Mouse (Mus musculus): Measurements from ENCODE around the gene Clpsl2.
A peak's percentile ranks its signal among the peaks of the same experiment; 100 is the strongest.

Gene Clpsl2

DNA sequence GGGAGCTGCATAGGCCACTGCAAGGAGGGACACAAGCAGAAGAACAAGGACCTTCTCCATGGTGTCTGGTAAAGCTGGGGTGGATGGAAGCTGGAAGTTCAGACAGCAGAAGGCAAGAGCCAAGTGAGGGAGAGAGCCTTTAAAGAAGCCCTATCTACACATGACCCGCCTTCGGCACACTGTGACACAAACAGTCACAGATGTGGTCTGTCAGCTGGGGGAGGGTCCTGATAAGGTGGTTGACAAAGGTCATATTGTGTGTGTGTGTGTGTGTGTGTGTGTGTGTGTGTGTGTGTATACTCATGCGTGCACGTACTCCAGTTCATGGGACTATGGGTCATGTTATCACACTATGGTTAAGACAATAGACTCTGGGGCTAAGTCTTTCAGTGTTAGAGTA lies 11.4 kb downstream of the Clpsl2 start, which contains the start of gene Clps:
TSS of gene Clps (minus strand) at position 169 of the 400 bp plus-strand sequence.
- no peak for DNase-seq

DNA sequence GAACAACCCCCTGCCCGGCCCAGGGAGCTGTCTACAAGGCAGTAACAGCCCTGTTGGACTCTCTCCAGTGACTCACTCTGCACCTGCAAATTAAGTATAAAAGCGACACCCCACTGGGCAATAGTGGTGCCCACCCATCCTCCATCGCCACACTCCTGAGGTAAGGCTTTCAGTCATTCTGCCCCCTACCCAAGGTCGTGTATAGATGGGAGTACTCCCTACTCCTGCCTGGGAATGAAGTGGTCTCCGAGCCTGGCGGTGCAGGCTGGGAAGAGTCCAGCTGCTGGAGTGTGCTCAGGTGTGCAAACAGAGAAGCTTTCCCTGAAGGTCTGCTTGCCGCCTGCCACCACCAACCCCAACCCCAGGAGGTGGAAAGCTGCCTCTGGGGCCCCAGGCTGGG lies 12.4 kb downstream of the Clpsl2 start:
- no peak for DNase-seq

DNA sequence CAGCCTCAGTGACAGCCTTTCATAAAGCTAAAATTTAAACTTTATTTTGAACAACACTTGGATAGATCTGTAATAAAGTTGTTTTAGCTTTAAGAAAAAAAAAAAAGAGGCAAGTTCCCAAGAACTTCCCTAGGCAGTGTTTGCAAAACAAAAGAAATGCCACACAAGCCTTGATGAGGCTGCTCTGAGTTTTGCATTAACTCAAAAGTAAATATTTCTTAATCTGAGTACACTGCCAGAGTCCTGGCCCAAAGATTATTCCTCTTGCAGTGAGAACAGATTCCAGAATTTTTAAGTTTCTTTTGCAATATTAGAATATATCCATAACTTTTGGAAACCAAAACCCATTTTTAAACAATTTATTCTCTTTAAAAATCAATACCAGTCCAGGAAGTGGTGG lies 16.0 kb downstream of the Clpsl2 start:
- no peak for DNase-seq

DNA sequence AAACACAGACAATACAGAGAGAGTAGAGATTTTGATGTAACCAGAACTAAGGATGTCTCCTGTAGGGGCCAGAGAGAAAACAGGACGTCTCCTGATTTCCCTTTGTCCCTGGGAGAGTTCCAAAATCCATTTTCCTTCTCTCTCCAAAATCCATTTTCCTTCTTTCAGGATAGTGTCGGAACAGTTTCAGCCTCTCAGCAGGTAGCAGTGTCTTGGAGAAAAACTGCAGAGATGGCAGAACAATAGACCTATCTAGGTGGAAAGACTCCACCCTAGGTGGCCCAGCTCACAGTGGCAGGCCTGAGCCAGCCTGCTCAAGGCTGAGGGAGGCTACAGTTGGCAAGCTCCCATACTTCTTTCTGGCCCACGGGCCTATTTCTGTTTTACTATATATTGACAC lies 18.3 kb downstream of the Clpsl2 start:
- DNase-seq, result no peak

DNA sequence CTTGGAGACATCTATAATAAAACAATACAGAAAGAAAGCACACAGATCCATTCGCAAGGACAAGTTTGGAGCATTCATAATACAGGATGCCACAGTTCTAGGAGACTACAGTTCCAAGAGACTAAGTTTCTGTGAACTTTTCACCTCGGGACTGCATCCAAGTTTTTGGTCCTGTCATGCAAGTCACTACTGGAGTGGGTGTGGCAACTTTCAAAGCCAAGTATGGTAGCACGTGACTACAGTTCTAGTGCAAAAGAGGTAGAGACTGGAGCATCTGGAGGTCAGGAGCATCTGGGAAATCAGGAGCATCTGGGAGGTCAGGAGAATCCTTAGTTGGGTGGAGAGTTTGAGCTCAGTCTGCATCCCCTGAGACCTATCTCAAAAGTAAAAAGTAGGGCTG lies 22.7 kb downstream of the Clpsl2 start:
- no peak for DNase-seq

DNA sequence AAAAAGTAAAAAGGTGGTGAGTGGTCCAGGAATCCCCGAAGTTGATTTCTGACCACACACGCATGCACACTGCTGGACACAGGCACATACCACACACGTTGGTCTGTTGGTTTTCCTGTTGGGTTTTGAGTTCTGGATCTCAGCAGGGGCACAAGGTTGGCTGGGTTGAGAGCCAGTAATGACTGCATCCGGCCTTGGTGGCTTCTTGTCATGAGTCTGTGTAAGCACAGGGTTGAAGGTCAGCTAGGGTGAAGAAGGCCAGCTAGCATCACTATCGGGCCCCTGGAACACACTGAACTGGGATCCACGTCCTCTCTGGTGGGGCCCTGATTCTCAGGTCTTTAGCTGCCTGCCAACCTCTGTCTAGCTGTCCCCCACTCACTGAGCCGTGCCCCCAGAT lies 23.3 kb downstream of the Clpsl2 start:
- DNase-seq, result no peak

DNA sequence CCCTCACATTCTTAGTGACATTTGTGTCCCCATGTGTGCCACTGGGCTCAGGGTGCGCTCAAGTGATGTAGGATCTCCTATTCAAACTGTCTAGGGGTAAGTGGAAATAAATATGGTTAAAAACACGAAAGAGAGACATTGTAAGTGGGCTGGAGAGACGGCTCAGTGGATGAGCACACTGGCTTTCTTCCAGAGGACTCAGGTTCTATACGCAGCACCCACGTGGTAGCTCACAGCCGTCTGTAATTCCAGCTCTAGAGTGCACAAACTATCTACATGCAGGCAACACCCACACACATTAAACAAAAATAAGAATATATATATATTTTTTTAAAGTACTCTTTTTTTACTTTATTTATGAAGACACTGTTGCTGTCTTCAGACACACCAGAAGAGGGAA lies 23.7 kb downstream of the Clpsl2 start:
- no peak for DNase-seq

DNA sequence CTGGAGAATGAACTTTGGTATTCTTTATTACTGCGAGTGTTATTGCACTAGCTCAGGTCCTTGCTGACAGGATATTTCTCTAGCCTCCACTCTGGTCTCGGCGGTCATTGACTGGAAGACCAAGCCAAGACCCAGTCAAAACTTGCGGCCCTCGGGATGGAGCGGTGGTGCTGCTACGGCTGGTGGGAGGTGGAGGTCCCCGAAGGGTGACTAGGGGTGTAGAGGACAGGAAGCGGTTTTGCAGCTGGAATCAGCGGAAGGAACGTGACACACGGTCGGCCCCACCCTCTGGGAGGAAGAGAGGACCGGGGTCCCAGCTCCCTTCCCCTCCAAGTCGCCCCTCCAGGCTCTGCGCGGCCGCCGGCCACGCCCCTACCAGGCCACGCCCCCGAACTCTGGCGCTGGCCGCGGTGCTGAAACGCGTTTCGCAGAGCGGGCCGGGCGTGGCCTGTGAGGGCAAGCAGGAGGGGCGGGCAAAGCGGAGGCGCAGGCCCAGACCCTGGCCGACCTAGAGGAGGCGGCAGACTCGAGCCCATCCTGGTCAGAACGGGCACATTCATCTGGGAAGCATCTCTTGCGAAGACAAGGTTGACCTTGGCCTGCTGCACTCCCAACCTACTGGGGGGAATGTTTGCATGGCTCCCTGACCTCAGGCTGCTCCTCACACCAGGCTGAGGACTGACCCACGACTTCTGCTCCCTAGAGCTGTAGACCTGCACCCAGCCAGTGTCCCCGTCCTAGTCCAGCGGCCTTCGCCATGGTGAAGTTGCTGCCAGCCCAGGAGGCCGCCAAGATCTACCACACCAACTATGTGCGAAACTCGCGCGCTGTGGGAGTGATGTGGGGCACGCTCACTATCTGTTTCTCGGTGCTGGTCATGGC lies 26.3 kb downstream of the Clpsl2 start, which contains the start of gene Lhfpl5:
TSS of gene Lhfpl5 (plus strand) at position 398 of the 882 bp plus-strand sequence.
- peak; percentile 57 to 67 for DNase-seq

DNA sequence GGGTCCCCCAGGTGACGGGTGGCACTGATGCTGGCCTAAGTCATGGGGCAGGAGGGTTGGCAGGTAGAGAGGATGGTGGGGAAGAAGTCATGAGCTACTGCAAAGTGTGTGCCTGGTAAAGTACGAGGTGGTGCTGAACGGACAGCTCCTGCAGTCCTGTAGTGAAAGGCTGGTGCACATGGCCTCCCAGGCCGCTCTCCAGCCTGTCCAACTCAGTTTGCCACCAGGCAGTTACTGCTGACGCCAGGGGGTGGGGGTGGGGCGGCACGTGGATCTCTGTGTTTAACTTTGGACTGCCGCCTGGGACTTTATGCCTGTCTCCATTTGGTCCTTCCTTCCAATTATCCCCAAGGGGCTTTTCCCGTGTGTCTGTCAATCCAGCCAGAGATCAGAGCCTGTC lies 31.2 kb downstream of the Clpsl2 start:
- DNase-seq, result peak; percentile 26 to 32

DNA sequence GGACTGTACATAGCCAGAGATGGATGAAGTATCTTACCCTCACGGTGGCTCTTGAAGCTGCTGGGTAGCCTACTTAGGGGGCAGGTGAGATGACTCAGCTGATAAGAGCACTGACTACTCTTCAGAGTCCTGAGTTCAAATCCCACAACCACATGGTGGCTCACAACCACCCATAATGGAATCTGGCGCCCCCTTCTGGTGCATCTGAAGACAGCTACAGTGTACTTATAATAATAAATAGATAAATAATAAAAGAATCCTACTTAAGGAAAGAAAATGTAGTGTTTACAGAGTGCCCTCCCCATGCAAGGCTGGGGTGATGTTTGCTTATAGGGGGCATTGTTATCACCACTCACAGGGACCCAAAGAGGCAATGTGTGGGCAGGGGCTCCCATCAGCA lies 31.8 kb downstream of the Clpsl2 start:
- DNase-seq, result no peak

DNA sequence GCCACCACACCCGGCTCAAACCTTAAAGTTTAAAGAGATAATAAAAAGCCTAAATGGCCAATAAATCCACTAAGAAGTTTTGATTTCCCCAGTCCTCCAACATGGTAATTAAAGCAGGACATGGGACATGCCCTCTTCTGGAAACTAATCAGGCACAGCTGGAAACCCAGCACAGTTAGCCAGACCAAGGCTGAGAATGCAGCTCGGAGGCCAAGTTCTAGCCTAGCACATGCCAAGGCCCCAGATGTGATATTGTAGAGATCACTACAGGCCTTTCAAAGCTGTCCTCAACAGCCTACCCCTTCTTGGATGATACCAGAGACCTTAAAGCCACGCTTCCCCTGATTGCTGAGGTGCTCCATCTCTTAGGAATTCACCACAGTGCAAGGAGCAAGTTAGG lies 37.3 kb downstream of the Clpsl2 start:
- DNase-seq, result no peak

DNA sequence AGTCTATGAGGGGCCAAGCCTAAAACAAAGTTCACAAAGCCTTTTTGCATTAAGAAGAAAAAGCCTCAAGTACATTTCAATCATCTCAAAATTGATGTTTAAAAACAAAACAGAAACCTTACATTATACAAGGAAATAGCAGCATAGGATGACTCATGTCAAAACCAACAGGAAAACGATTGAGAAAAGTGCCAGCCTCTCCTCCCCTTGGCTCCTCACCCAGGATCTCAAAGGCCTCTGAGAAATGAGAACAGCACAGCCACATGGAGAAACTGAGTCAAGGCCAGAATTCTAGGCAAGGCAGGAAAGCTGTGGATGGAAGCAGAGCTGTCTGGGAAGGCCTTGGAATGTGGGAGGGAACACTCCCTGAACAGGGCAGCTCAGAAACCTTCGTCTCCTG lies 39.4 kb downstream of the Clpsl2 start:
- no peak for DNase-seq

DNA sequence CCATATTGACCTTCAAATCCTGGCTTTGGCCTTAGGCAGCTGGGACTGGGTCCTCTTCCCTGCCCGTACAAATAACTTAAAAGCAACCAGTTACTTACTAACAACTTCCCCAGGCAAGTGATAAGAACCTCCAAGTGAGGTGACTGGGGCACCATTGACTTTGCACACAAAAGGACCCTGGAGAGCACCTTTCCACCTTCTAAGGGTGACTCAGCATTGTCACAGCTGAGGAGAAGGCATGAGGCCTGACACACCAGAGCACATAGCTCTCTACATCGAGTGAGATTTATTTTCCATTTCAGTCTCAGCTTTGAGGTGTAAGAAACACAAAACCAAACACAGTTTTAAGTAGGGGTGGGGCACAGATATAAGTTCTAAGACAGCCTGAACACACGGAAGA lies 41.4 kb downstream of the Clpsl2 start:
- DNase-seq, result no peak

DNA sequence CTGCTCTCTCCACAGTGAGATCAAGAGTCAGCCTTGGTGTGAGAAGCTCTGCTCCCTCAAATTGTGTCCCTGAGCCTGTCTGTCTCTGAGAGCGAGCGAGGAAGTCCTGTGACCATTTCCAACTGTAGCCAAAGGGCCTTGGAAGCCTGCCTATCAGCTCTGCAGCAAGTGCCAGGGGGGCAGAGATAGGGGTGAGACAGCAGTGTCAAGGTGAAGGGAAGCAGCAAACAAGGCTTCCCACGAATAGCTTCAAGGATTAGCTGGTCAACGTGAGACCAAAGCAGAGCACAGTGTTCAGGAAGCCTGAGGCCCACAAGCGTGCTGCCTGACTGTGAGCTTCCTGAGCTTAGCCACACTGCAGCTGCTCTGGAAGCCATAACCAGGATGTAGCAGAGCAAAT lies 42.3 kb downstream of the Clpsl2 start:
- DNase-seq, result no peak

DNA sequence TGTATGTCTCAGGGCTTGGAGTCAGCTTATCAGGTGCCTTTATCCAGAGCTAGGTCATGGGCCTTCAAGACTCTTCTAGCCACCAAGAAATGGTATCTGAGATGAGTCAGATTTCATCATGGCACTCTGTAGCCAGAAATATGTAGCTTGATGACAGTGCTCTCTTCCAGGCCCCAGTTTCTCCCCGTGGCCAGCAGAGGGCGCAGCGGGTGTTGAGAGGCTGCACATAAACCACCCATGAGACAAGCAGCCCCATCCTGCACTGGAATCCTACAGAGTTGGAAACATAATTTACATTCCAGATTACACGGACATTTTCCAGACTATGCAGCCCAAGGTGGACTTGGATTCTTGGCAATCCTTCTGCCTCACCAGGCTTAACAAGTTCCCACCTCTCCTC lies 43.8 kb downstream of the Clpsl2 start:
- DNase-seq, result peak; percentile 72 to 77

DNA sequence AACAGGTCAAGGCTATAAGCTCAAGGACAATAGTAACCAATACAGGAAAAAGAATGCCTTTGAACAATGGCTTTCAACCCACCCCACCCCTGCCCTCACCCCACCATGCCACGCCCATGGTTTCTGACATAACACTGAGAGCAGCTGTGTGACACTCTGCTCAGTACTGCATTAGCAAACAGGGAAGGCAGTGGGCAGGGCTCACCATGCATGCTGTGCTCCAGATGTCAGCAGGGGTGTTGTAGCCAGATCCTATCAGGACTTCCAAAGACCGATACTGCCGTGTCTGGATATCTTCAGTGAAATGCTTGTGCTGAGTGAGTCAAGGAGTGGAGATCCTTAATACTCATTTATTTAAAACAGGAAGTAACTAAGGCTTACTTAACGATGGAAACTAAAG lies 44.8 kb downstream of the Clpsl2 start:
- DNase-seq, result no peak

DNA sequence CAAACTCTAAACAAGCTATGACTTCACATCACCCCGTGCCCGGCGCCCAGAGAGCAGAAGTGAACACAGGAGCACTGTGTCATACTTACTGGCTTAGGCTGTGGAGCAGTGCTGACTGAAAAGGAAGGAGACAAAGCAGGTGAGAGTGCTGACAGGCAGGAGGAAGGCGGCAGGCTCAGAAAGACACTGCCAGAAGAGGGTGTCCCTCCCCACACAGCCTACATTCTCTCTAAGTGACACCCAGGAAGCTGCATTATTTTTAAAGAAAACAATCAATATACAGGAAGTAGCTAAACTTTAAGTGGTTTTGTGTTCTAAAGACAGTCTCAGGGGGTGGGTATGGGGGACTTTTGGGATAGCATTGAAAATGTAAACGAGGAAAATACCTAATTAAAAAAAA lies 51.6 kb downstream of the Clpsl2 start:
- no peak for DNase-seq

DNA sequence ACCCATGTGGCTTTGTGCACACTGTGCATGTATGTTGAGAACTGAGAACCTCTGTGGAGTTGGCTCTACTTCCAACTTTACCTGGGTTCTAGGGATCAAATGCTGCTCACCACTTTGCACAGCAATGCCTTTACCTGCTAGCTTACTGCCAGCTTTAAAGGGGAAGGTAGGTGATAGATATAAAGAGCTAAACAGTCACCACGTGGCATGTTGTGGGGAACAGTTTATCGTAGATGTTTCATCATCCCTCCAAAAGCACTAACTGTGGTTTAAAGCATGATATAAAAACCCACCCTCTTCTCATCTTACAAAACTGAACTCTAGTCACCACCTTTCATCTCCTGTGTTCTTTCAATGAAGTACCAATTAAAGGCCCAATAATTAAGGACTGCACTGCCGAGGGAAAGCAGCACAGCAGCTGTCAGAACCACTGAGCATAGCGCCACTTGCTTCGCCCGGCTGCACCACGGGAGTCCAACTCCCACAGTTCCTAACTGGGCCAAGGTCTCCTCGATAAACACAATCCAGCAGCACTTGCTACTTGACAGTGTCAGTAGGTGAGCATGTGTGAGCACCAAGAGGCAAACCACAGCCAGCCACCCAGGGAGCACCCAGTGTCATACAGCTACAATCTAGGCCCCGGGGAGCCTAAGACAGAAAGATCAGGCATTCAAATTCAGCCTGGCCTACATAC lies 52.5 kb downstream of the Clpsl2 start:
- DNase-seq, result no peak
